Mouse (Mus musculus): ENCODE measurements around the gene Clns1a.
A peak's percentile ranks its signal among the peaks of the same experiment; 100 is the strongest.

Clns1a gene

DNA sequence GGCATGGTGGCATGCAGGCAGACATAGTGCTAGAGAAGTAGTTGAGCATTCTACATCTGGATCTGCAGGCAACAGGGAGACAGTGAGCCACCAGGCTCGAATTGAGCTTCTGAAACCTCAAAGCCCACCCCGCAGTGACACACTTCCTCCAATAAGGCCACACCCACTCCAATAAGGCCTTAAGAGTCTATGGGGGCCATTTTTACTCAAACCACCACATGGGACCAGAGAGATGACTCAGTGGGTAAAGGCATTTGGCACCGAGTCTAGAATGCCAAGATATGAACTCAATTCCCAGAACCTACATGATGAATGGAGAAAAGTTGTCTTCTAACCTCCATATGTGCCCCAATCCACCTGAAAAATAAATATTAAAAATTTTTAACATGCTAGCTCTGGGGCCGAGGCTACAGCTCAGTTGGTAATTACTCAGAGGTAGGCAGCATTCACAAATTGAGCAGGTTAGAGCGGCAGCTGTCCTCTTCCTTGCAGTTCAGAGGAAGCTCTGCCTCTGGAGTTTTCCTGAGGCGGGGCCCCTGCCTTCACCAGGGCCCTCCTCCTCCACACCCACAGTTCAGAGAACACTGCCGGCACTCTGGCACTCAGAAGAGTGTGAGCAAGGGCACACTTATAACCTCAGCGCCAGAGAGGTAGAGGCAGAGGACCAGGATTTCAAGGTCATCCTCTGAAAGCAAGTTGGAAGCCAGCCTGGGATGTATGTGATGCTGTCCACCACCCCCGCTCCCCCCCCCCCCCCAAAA lies 70.2 kb downstream of the Clns1a start:
- peak; percentile 16 for DNase-seq

DNA sequence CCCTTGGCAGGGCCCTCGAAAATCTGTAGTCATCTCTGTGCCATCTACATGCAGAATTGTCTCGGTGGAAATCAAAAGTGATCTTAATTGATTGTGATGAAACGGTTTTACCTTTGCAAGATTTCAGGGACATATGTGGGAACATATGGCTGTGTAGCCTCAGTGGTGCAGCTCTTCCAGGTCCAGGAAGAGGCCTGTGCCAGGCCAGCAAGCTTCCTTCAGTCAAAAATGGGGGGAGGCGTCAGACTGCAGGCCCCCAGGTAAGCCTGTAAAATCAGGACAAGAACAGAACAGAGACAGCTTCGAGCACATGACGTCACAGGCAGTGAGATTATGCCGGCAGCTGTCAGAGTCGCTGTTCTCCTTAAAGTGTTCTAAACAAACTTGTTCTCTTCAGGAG lies 71.4 kb downstream of the Clns1a start:
- DNase-seq, result no peak

GRCm38 (mm10) chr7:97769020-97769419 lies 72.6 kb downstream of the Clns1a start:
- DNase-seq, result no peak
